Mouse (Mus musculus): ENCODE measurements around the gene Dagla. TPM values are rescaled to one million over a fixed set of nuclear protein-coding genes. Genes with fewer than 3 reads are reported as not detected.

Dagla gene
- polyA plus RNA-seq, 1 experiment from 2014 or later, result 1.8 TPM

- 8% methylated on average over 34 of the region's 37 CpGs for WGBS
- Histone ChIP-seq H3K27ac (ENCODE audit: low read depth, low read length) (no peak overlapping the region), H3K27me3 (ENCODE audit: control insufficient read depth, insufficient read depth, low read length) (peaks cover 5% of the 10 kb centered on the region; the same call in 1 of the 2 replicates), H3K9ac (ENCODE audit: low read depth, low read length) (peak overlapping the region; percentile 80), H3K9me3 (ENCODE audit: control insufficient read depth, low read length) (no peaks in the 10 kb centered on the region), H3K4me3 (ENCODE audit: low read depth, low read length) (peak overlapping the region; percentile 67), H3K4me1 (replicated peaks; ENCODE audit: control insufficient read depth, insufficient read depth, low read length) (peaks cover 2% of the 10 kb centered on the region; the same call in 1 of the 2 replicates), H3K36me3 (ENCODE audit: control insufficient read depth, insufficient read depth, low read length) (no peaks in the 10 kb centered on the region), H3K4me2 (replicated peaks; ENCODE audit: low read depth, low read length) (peak overlapping the region; percentile 98)
- ATAC-seq (ENCODE audit: low FRiP score), result peak; percentile 75
- DNase-seq (ENCODE audit: low spot score), result no peak
Measured at GRCm38 (mm10) chr19:10304395-10304794, 282 bp downstream of the Dagla start.

GRCm38 (mm10) chr19:10302852-10303251, 1.8 kb downstream of the Dagla start:
- H3K9me3 ChIP-seq (ENCODE audit: control insufficient read depth, low read length), result no peaks in the 10 kb centered on the region
- no peak overlapping the region for H3K9ac ChIP-seq (ENCODE audit: low read depth, low read length)
- ATAC-seq (ENCODE audit: low FRiP score), result no peak
- no peak for DNase-seq (ENCODE audit: low spot score)
- H3K4me1 ChIP-seq (replicated peaks; ENCODE audit: control insufficient read depth, insufficient read depth, low read length), result peaks cover 2% of the 10 kb centered on the region; the same call in 1 of the 2 replicates
- peaks cover 5% of the 10 kb centered on the region; the same call in 1 of the 2 replicates for H3K27me3 ChIP-seq (ENCODE audit: control insufficient read depth, insufficient read depth, low read length)
- no peak overlapping the region for H3K27ac ChIP-seq (ENCODE audit: low read depth, low read length)
- no peaks in the 10 kb centered on the region for H3K36me3 ChIP-seq (ENCODE audit: control insufficient read depth, insufficient read depth, low read length)
- no peak overlapping the region for H3K4me2 ChIP-seq (replicated peaks; ENCODE audit: low read depth, low read length)
- 93% methylated on average over 3 of the region's 3 CpGs for WGBS
- no peak overlapping the region for H3K4me3 ChIP-seq (ENCODE audit: low read depth, low read length)

- WGBS, result 75% methylated on average over 4 of the region's 4 CpGs
- DNase-seq (ENCODE audit: low spot score), result no peak
- H3K27ac ChIP-seq (ENCODE audit: low read depth, low read length), result no peak overlapping the region
- H3K4me2 ChIP-seq (replicated peaks; ENCODE audit: low read depth, low read length), result no peak overlapping the region
- no peak overlapping the region for H3K9ac ChIP-seq (ENCODE audit: low read depth, low read length)
- no peaks in the 10 kb centered on the region for H3K9me3 ChIP-seq (ENCODE audit: control insufficient read depth, low read length)
- H3K27me3 ChIP-seq (ENCODE audit: control insufficient read depth, insufficient read depth, low read length), result peaks cover 5% of the 10 kb centered on the region
- no peaks in the 10 kb centered on the region for H3K36me3 ChIP-seq (ENCODE audit: control insufficient read depth, insufficient read depth, low read length)
- ATAC-seq (ENCODE audit: low FRiP score), result no peak
- peaks cover 4% of the 10 kb centered on the region; the same call in 1 of the 2 replicates for H3K4me1 ChIP-seq (replicated peaks; ENCODE audit: control insufficient read depth, insufficient read depth, low read length)
- H3K4me3 ChIP-seq (ENCODE audit: low read depth, low read length), result no peak overlapping the region
Measured at GRCm38 (mm10) chr19:10301866-10302356, 2.8 kb downstream of the Dagla start.

- ATAC-seq (ENCODE audit: low FRiP score), result no peak
- peaks cover 4% of the 10 kb centered on the region; the same call in 1 of the 2 replicates for H3K4me1 ChIP-seq (replicated peaks; ENCODE audit: control insufficient read depth, insufficient read depth, low read length)
- WGBS, result 82% methylated on average over 11 of the region's 11 CpGs
Measured at GRCm38 (mm10) chr19:10301263-10301662, 3.4 kb downstream of the Dagla start.

GRCm38 (mm10) chr19:10300809-10301208, 3.9 kb downstream of the Dagla start:
- H3K27me3 ChIP-seq (ENCODE audit: control insufficient read depth, insufficient read depth, low read length), result peaks cover 5% of the 10 kb centered on the region
- H3K4me3 ChIP-seq (ENCODE audit: low read depth, low read length), result no peak overlapping the region
- WGBS, result 85% methylated on average over 4 of the region's 4 CpGs
- H3K4me2 ChIP-seq (replicated peaks; ENCODE audit: low read depth, low read length), result no peak overlapping the region
- no peak overlapping the region for H3K27ac ChIP-seq (ENCODE audit: low read depth, low read length)
- no peaks in the 10 kb centered on the region for H3K36me3 ChIP-seq (ENCODE audit: control insufficient read depth, insufficient read depth, low read length)
- H3K4me1 ChIP-seq (replicated peaks; ENCODE audit: control insufficient read depth, insufficient read depth, low read length), result peaks cover 4% of the 10 kb centered on the region; the same call in 1 of the 2 replicates
- DNase-seq (ENCODE audit: low spot score) (no peak), ATAC-seq (ENCODE audit: low FRiP score) (no peak)
- no peaks in the 10 kb centered on the region for H3K9me3 ChIP-seq (ENCODE audit: control insufficient read depth, low read length)
- no peak overlapping the region for H3K9ac ChIP-seq (ENCODE audit: low read depth, low read length)

More at GRCm38 (mm10) chr19:10301263-10301662, 3.4 kb downstream of the Dagla start:
- no peak for DNase-seq (ENCODE audit: low spot score)
- Histone ChIP-seq H3K4me2 (replicated peaks; ENCODE audit: low read depth, low read length) (no peak overlapping the region), H3K9ac (ENCODE audit: low read depth, low read length) (no peak overlapping the region), H3K27me3 (ENCODE audit: control insufficient read depth, insufficient read depth, low read length) (peaks cover 5% of the 10 kb centered on the region), H3K4me3 (ENCODE audit: low read depth, low read length) (no peak overlapping the region), H3K9me3 (ENCODE audit: control insufficient read depth, low read length) (no peaks in the 10 kb centered on the region), H3K27ac (ENCODE audit: low read depth, low read length) (no peak overlapping the region), H3K36me3 (ENCODE audit: control insufficient read depth, insufficient read depth, low read length) (no peaks in the 10 kb centered on the region)

GRCm38 (mm10) chr19:10298268-10298667, 6.4 kb downstream of the Dagla start:
- no peak overlapping the region for H3K4me3 ChIP-seq (ENCODE audit: low read depth, low read length)
- peaks cover 7% of the 10 kb centered on the region; the same call in 1 of the 2 replicates for H3K4me1 ChIP-seq (replicated peaks; ENCODE audit: control insufficient read depth, insufficient read depth, low read length)
- H3K9ac ChIP-seq (ENCODE audit: low read depth, low read length), result no peak overlapping the region
- no peaks in the 10 kb centered on the region for H3K36me3 ChIP-seq (ENCODE audit: control insufficient read depth, insufficient read depth, low read length)
- H3K9me3 ChIP-seq (ENCODE audit: control insufficient read depth, low read length), result no peaks in the 10 kb centered on the region
- ATAC-seq (ENCODE audit: low FRiP score) (no peak), DNase-seq (ENCODE audit: low spot score) (no peak)
- H3K27ac ChIP-seq (ENCODE audit: low read depth, low read length), result no peak overlapping the region
- 82% methylated on average over 4 of the region's 4 CpGs for WGBS
- H3K27me3 ChIP-seq (ENCODE audit: control insufficient read depth, insufficient read depth, low read length), result peaks cover 4% of the 10 kb centered on the region
- no peak overlapping the region for H3K4me2 ChIP-seq (replicated peaks; ENCODE audit: low read depth, low read length)

- no peaks in the 10 kb centered on the region for H3K9me3 ChIP-seq (ENCODE audit: control insufficient read depth, low read length)
- ATAC-seq (ENCODE audit: low FRiP score) (no peak), DNase-seq (ENCODE audit: low spot score) (no peak)
- H3K4me2 ChIP-seq (replicated peaks; ENCODE audit: low read depth, low read length), result no peak overlapping the region
- no peak overlapping the region for H3K27ac ChIP-seq (ENCODE audit: low read depth, low read length)
- no peak overlapping the region for H3K4me3 ChIP-seq (ENCODE audit: low read depth, low read length)
- H3K27me3 ChIP-seq (ENCODE audit: control insufficient read depth, insufficient read depth, low read length), result peaks cover 2% of the 10 kb centered on the region
- 33% methylated on average over 8 of the region's 8 CpGs for WGBS
- no peak overlapping the region for H3K9ac ChIP-seq (ENCODE audit: low read depth, low read length)
- peaks cover 7% of the 10 kb centered on the region; the same call in 1 of the 2 replicates for H3K4me1 ChIP-seq (replicated peaks; ENCODE audit: control insufficient read depth, insufficient read depth, low read length)
- no peaks in the 10 kb centered on the region for H3K36me3 ChIP-seq (ENCODE audit: control insufficient read depth, insufficient read depth, low read length)
Measured at GRCm38 (mm10) chr19:10297041-10297503, 7.6 kb downstream of the Dagla start.

GRCm38 (mm10) chr19:10296306-10296705, 8.4 kb downstream of the Dagla start:
- WGBS, result 25% methylated on average over 5 of the region's 5 CpGs
- ATAC-seq (ENCODE audit: low FRiP score), result no peak
- no peaks in the 10 kb centered on the region for H3K9me3 ChIP-seq (ENCODE audit: control insufficient read depth, low read length)
- no peak overlapping the region for H3K27ac ChIP-seq (ENCODE audit: low read depth, low read length)
- peaks cover 7% of the 10 kb centered on the region; the same call in 1 of the 2 replicates for H3K4me1 ChIP-seq (replicated peaks; ENCODE audit: control insufficient read depth, insufficient read depth, low read length)
- H3K27me3 ChIP-seq (ENCODE audit: control insufficient read depth, insufficient read depth, low read length), result peaks cover 2% of the 10 kb centered on the region
- H3K4me2 ChIP-seq (replicated peaks; ENCODE audit: low read depth, low read length), result no peak overlapping the region
- DNase-seq (ENCODE audit: low spot score), result no peak
- no peak overlapping the region for H3K4me3 ChIP-seq (ENCODE audit: low read depth, low read length)
- H3K36me3 ChIP-seq (ENCODE audit: control insufficient read depth, insufficient read depth, low read length), result no peaks in the 10 kb centered on the region
- no peak overlapping the region for H3K9ac ChIP-seq (ENCODE audit: low read depth, low read length)

Data from hindbrain, embryonic 11.5 days (tissue).